In the genomic region with DNA sequence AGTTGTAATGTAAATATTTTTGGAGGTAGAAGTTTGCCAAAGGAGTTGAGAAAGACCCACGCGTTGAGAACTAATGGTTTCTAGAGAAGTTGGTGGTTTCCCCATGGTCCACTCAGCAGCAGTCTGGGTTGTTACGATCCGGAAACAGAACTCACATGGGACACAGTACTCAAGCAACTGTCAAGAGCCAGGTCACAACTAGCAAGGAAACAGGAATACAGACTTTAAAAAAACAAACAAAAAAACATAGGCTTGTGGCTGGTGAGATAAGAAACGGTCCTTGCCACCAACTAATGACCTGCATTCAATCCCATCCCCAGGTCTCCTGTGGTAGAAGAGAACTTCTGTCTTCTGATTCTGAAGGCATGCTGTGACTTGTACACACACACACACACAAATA, we compare ENCODE assay signal across 28 mouse cellular contexts. TPM values are rescaled to one million over a fixed set of nuclear protein-coding genes. Genes with fewer than 3 reads are reported as not detected.
DNase-seq lines count a peak whose midpoint lies in the region; ATAC-seq and TF ChIP-seq lines count a peak whose summit lies in the region.
"Had no signal": no experiment of that assay in that cellular context is flagged by ENCODE, and none has a peak within 500 bp of the region (broad histone marks: within the 10 kb centered on the region; RNA-seq: fewer than 3 reads in every experiment).

No protein-coding gene starts in this region.

- no peak for ATAC-seq in kidney, postnatal 0 days (replicated peaks; ENCODE audit: low FRiP score, low read depth)
- peak; percentile 62 to 67; a peak in 3 of 4 replicates for ATAC-seq in hematopoietic stem cell, adult 5-6 weeks (replicated peaks in 1 of 2; ENCODE audit: insufficient read depth in 1 of 2, low FRiP score in 2 of 2, low TSS enrichment in 1 of 2, low read depth in 1 of 2, poor library complexity in 2 of 2, severe bottlenecking in 2 of 2)
- peak; percentile 18; the same call in 1 of the 2 replicates for ATAC-seq in liver, postnatal 0 days
- no peak for ATAC-seq in forebrain, embryonic 16.5 days
- ATAC-seq: CD4-positive, CD25-positive, alpha-beta regulatory T cell, adult 4 months; forebrain, embryonic 13.5 days; inflammation-experienced regulatory T-cells, adult 6 months; Patski had no signal

- no peak overlapping the region for H3K27ac ChIP-seq in kidney, postnatal 0 days
- peak overlapping the region; percentile 51; the same call in 1 of the 2 replicates for H3K27ac ChIP-seq in liver, postnatal 0 days (ENCODE audit: low read depth)
- no peak overlapping the region for H3K27ac ChIP-seq in forebrain, embryonic 16.5 days (ENCODE audit: low read length)
- H3K27ac ChIP-seq in hindbrain, embryonic 10.5 days = no peak overlapping the region
- H3K27ac ChIP-seq: embryonic facial prominence, embryonic 12.5 days; forebrain, embryonic 13.5 days; heart, adult 2 months; hindbrain, embryonic 14.5 days; lung, embryonic 15.5 days; neural tube, embryonic 15.5 days; stomach, embryonic 15.5 days had no signal

- no peak overlapping the region for H3K4me3 ChIP-seq in kidney, postnatal 0 days (replicated peaks; ENCODE audit: low read depth, low read length)
- H3K4me3 ChIP-seq in liver, postnatal 0 days (ENCODE audit: low read depth, low read length) = no peak overlapping the region
- H3K4me3 ChIP-seq in forebrain, embryonic 16.5 days (replicated peaks; ENCODE audit: low read length) = no peak overlapping the region
- H3K4me3 ChIP-seq in hindbrain, embryonic 10.5 days = no peak overlapping the region
- H3K4me3 ChIP-seq: embryonic facial prominence, embryonic 12.5 days; erythroblast, embryonic 14.5 days; forebrain, embryonic 13.5 days; heart, adult 2 months; lung, embryonic 15.5 days; neural tube, embryonic 15.5 days; stomach, embryonic 15.5 days had no signal

- H3K9ac ChIP-seq in kidney, postnatal 0 days (ENCODE audit: low read depth, low read length) = no peak overlapping the region
- no peak overlapping the region for H3K9ac ChIP-seq in liver, postnatal 0 days (replicated peaks)
- H3K9ac ChIP-seq in forebrain, embryonic 16.5 days (replicated peaks; ENCODE audit: low read depth, low read length) = no peak overlapping the region
- H3K9ac ChIP-seq: embryonic facial prominence, embryonic 12.5 days; forebrain, embryonic 13.5 days; hindbrain, embryonic 14.5 days; lung, embryonic 15.5 days; neural tube, embryonic 15.5 days; stomach, embryonic 15.5 days had no signal

- H3K27me3 ChIP-seq in kidney, postnatal 0 days (ENCODE audit: insufficient read depth, low read length) = no peaks in the 10 kb centered on the region
- no peaks in the 10 kb centered on the region for H3K27me3 ChIP-seq in liver, postnatal 0 days (ENCODE audit: insufficient read depth, low read length)
- no peaks in the 10 kb centered on the region for H3K27me3 ChIP-seq in forebrain, embryonic 16.5 days (replicated peaks; ENCODE audit: control insufficient read depth, insufficient read depth, low read length)
- no peaks in the 10 kb centered on the region for H3K27me3 ChIP-seq in hindbrain, embryonic 10.5 days (ENCODE audit: insufficient read depth, poor library complexity, severe bottlenecking)
- H3K27me3 ChIP-seq: embryonic facial prominence, embryonic 12.5 days; forebrain, embryonic 13.5 days; lung, embryonic 15.5 days; neural tube, embryonic 15.5 days; Patski; stomach, embryonic 15.5 days had no signal

- TF ChIP-seq CTCF in kidney, postnatal 0 days (IDR thresholded peaks at IDR 0.05; ENCODE audit: low read depth) = no peak
- TF ChIP-seq CTCF in liver, postnatal 0 days (IDR thresholded peaks at IDR 0.05; ENCODE audit: low read depth) = no peak

- H3K4me1 ChIP-seq in kidney, postnatal 0 days (replicated peaks; ENCODE audit: insufficient read depth, low read length) = no peaks in the 10 kb centered on the region
- peaks cover 22% of the 10 kb centered on the region; the same call in 1 of the 2 replicates for H3K4me1 ChIP-seq in liver, postnatal 0 days (ENCODE audit: insufficient read depth)
- H3K4me1 ChIP-seq in forebrain, embryonic 16.5 days (replicated peaks; ENCODE audit: control insufficient read depth, insufficient read depth, low read length) = no peaks in the 10 kb centered on the region
- H3K4me1 ChIP-seq in hindbrain, embryonic 10.5 days (replicated peaks) = no peaks in the 10 kb centered on the region
- H3K4me1 ChIP-seq: embryonic facial prominence, embryonic 12.5 days; forebrain, embryonic 13.5 days; lung, embryonic 15.5 days; neural tube, embryonic 15.5 days; stomach, embryonic 15.5 days had no signal

- WGBS in kidney, postnatal 0 days = 57% methylated on average over 5 of the region's 5 CpGs
- WGBS in liver, postnatal 0 days (ENCODE audit: insufficient replicate concordance) = 43% methylated on average over 5 of the region's 5 CpGs
- WGBS in forebrain, embryonic 16.5 days = 87% methylated on average over 5 of the region's 5 CpGs
- WGBS in hindbrain, embryonic 10.5 days = 84% methylated on average over 5 of the region's 5 CpGs

- peak; percentile 24 for DNase-seq in kidney, postnatal 0 days (ENCODE audit: low spot score)
- DNase-seq in kidney, adult 18-20 months = no peak
- no peak for DNase-seq in liver, postnatal 0 days
- no peak for DNase-seq in hindbrain, embryonic 10.5 days (ENCODE audit: low spot score)
- no peak for DNase-seq in thymus, adult 18-20 months
- DNase-seq: adrenal gland, postnatal 36 days; cerebellum, postnatal 10 days; heart, adult 2 months; kidney, adult 8-10 months; kidney, postnatal 14 days; lung, postnatal 4 days; right cerebral cortex, adult 18-20 months; right cerebral cortex, postnatal 4 days; thymus, postnatal 36 days had no signal

- 0 out of 2 replicates have a peak, but pooled peaks have one; percentile 34 for TF ChIP-seq EP300 in liver, postnatal 0 days (IDR thresholded peaks at IDR 0.05; ENCODE audit: low read depth)

- H3K4me2 ChIP-seq in kidney, postnatal 0 days (ENCODE audit: low read length) = no peak overlapping the region
- H3K4me2 ChIP-seq in liver, postnatal 0 days (ENCODE audit: low read depth, low read length) = no peak overlapping the region
- no peak overlapping the region for H3K4me2 ChIP-seq in forebrain, embryonic 16.5 days (ENCODE audit: low read length)
- H3K4me2 ChIP-seq: embryonic facial prominence, embryonic 12.5 days; forebrain, embryonic 13.5 days; hindbrain, embryonic 14.5 days; lung, embryonic 15.5 days; midbrain, embryonic 11.5 days; neural tube, embryonic 15.5 days; stomach, embryonic 15.5 days had no signal

- no peaks in the 10 kb centered on the region for H3K9me3 ChIP-seq in kidney, postnatal 0 days (replicated peaks; ENCODE audit: low read length)
- no peaks in the 10 kb centered on the region for H3K9me3 ChIP-seq in liver, postnatal 0 days (ENCODE audit: low read length)
- H3K9me3 ChIP-seq in forebrain, embryonic 16.5 days (ENCODE audit: control insufficient read depth, low read length) = no peaks in the 10 kb centered on the region
- 0 out of 2 replicates have a peak, but pooled peaks cover 4% of the 10 kb centered on the region for H3K9me3 ChIP-seq in hindbrain, embryonic 10.5 days
- H3K9me3 ChIP-seq: embryonic facial prominence, embryonic 12.5 days; forebrain, embryonic 13.5 days; lung, embryonic 15.5 days; neural tube, embryonic 15.5 days; stomach, embryonic 15.5 days had no signal

- H3K36me3 ChIP-seq in kidney, postnatal 0 days (ENCODE audit: insufficient read depth, low read length) = no peaks in the 10 kb centered on the region
- H3K36me3 ChIP-seq in liver, postnatal 0 days (replicated peaks; ENCODE audit: insufficient read depth, low read length) = no peaks in the 10 kb centered on the region
- no peaks in the 10 kb centered on the region for H3K36me3 ChIP-seq in forebrain, embryonic 16.5 days (ENCODE audit: control insufficient read depth, insufficient read depth)
- H3K36me3 ChIP-seq in hindbrain, embryonic 10.5 days = no peaks in the 10 kb centered on the region
- H3K36me3 ChIP-seq: embryonic facial prominence, embryonic 12.5 days; lung, embryonic 15.5 days; neural tube, embryonic 15.5 days; stomach, embryonic 15.5 days had no signal

RNA-seq across cellular contexts. Expression of gene Mrps36, which starts 6.3 kb away (rescaled TPM):
- 255 and 260 TPM in 2 replicates for polyA plus RNA-seq in kidney, postnatal 0 days (2015; fragmentation: Nextera tagmentation; extraction: Ambion mirVana)
- 49.6 and 56.6 TPM in 2 replicates for total RNA-seq in hematopoietic stem cell, adult 5-6 weeks (2017)
- 120 and 126 TPM in 2 replicates for polyA plus RNA-seq in liver, postnatal 0 days (2015; fragmentation: Nextera tagmentation; extraction: Ambion mirVana)
- polyA plus RNA-seq in forebrain, embryonic 16.5 days (2015; fragmentation: Nextera tagmentation; extraction: Ambion mirVana) = 112 and 119 TPM in 2 replicates
- 146 and 147 TPM in 2 replicates for polyA plus RNA-seq in hindbrain, embryonic 10.5 days (2016; fragmentation: Nextera tagmentation; extraction: Ambion mirVana)

RNA-seq across cellular contexts. Expression of gene Cdk7, which starts 20.1 kb away (rescaled TPM):
- 87.2 and 89.1 TPM in 2 replicates for polyA plus RNA-seq in kidney, postnatal 0 days (2015; fragmentation: Nextera tagmentation; extraction: Ambion mirVana)
- total RNA-seq in hematopoietic stem cell, adult 5-6 weeks (2017) = 33.2 and 43.1 TPM in 2 replicates
- 24.3 and 25.0 TPM in 2 replicates for polyA plus RNA-seq in liver, postnatal 0 days (2015; fragmentation: Nextera tagmentation; extraction: Ambion mirVana)
- 56.5 and 56.9 TPM in 2 replicates for polyA plus RNA-seq in forebrain, embryonic 16.5 days (2015; fragmentation: Nextera tagmentation; extraction: Ambion mirVana)
- polyA plus RNA-seq in hindbrain, embryonic 10.5 days (2016; fragmentation: Nextera tagmentation; extraction: Ambion mirVana) = 83.0 and 96.7 TPM in 2 replicates

RNA-seq across cellular contexts. Expression of gene Cenph, which starts 24.9 kb away (rescaled TPM):
- polyA plus RNA-seq in kidney, postnatal 0 days (2015; fragmentation: Nextera tagmentation; extraction: Ambion mirVana) = 20.9 and 23.8 TPM in 2 replicates
- total RNA-seq in hematopoietic stem cell, adult 5-6 weeks (2017) = 39.1 and 45.4 TPM in 2 replicates
- 19.4 and 19.6 TPM in 2 replicates for polyA plus RNA-seq in liver, postnatal 0 days (2015; fragmentation: Nextera tagmentation; extraction: Ambion mirVana)
- polyA plus RNA-seq in forebrain, embryonic 16.5 days (2015; fragmentation: Nextera tagmentation; extraction: Ambion mirVana) = 13.4 and 14.7 TPM in 2 replicates
- 51.5 and 57.8 TPM in 2 replicates for polyA plus RNA-seq in hindbrain, embryonic 10.5 days (2016; fragmentation: Nextera tagmentation; extraction: Ambion mirVana)
- total RNA-seq: gastrocnemius, adult 8-10 months had no signal

RNA-seq across cellular contexts. Expression of gene Ccnb1, which starts 35.6 kb away (rescaled TPM):
- polyA plus RNA-seq in kidney, postnatal 0 days (2015; fragmentation: Nextera tagmentation; extraction: Ambion mirVana) = 101 and 103 TPM in 2 replicates
- total RNA-seq in hematopoietic stem cell, adult 5-6 weeks (2017) = 91.3 and 108 TPM in 2 replicates
- 74.6 and 85.2 TPM in 2 replicates for polyA plus RNA-seq in liver, postnatal 0 days (2015; fragmentation: Nextera tagmentation; extraction: Ambion mirVana)
- 102 and 131 TPM in 2 replicates for polyA plus RNA-seq in forebrain, embryonic 16.5 days (2015; fragmentation: Nextera tagmentation; extraction: Ambion mirVana)
- 321 and 434 TPM in 2 replicates for polyA plus RNA-seq in hindbrain, embryonic 10.5 days (2016; fragmentation: Nextera tagmentation; extraction: Ambion mirVana)

Comparison
In these comparisons a context has a peak if more than half of its experiments do, and no peak if none do; other contexts are left out.
1. ATAC-seq: peak in hematopoietic stem cell, adult 5-6 weeks (2 of 2) and liver, postnatal 0 days (single experiment); none in kidney, postnatal 0 days (single experiment) and forebrain, embryonic 16.5 days (single experiment).